ENCODE assay signal across 31 mouse cellular contexts in genomic region chr14:57861987-57862412, GRCm38 (mm10). TPM values are rescaled to one million over a fixed set of nuclear protein-coding genes. Genes with fewer than 3 reads are reported as not detected.
DNase-seq lines count a peak whose midpoint lies in the region; ATAC-seq and TF ChIP-seq lines count a peak whose summit lies in the region.
"Had no signal": no experiment of that assay in that cellular context is flagged by ENCODE, and none has a peak within 500 bp of the region (broad histone marks: within the 10 kb centered on the region; RNA-seq: fewer than 3 reads in every experiment).

No protein-coding gene starts in this region.

- WGBS in liver, postnatal 0 days (ENCODE audit: insufficient replicate concordance) = 70% methylated on average over 4 of the region's 4 CpGs
- WGBS in kidney, adult 2 months = 88% methylated on average over 4 of the region's 4 CpGs

- no peaks in the 10 kb centered on the region for H3K27me3 ChIP-seq in ES-Bruce4 (ENCODE audit: control insufficient read depth, insufficient read depth, low read length, poor library complexity, severe bottlenecking)
- H3K27me3 ChIP-seq in liver, postnatal 0 days (ENCODE audit: insufficient read depth, low read length) = no peaks in the 10 kb centered on the region
- H3K27me3 ChIP-seq in kidney, adult 2 months (replicated peaks; ENCODE audit: control insufficient read depth, insufficient read depth, low read length) = no peaks in the 10 kb centered on the region
- H3K27me3 ChIP-seq: embryonic facial prominence, embryonic 12.5 days; hindbrain, embryonic 13.5 days; midbrain, embryonic 15.5 days had no signal

- H3K9me3 ChIP-seq in ES-Bruce4 (replicated peaks; ENCODE audit: control insufficient read depth, insufficient read depth, low read length, poor library complexity, severe bottlenecking) = no peaks in the 10 kb centered on the region
- H3K9me3 ChIP-seq in liver, postnatal 0 days (ENCODE audit: low read length) = no peaks in the 10 kb centered on the region
- H3K9me3 ChIP-seq: embryonic facial prominence, embryonic 12.5 days; hindbrain, embryonic 13.5 days; midbrain, embryonic 10.5 days; midbrain, embryonic 15.5 days had no signal

- DNase-seq in A20 (ENCODE audit: low read depth, low spot score) (peak; percentile 64), MEL-GATA-1-ER (ENCODE audit: extremely low read depth, low read depth) (peak; percentile 88)
- no peak for DNase-seq in liver, postnatal 0 days
- no peak for DNase-seq in urinary bladder, adult 18-20 months (ENCODE audit: low spot score in 2 of 2)
- no peak for DNase-seq in kidney, adult 2 months
- DNase-seq in kidney, adult 8-10 months = no peak
- DNase-seq: adrenal gland, adult 8-10 months; cerebellum, adult 11 months; cerebellum, adult 9-10 months; cerebellum, postnatal 36 days; embryo, embryonic 11 days; gastrocnemius, postnatal 25 days; heart, adult 18-20 months; heart, postnatal 4 days; kidney, postnatal 36 days; layer of hippocampus, postnatal 36 days; left cerebral cortex, postnatal 4 days; lung, postnatal 10 days; spleen, adult 18-20 months; thymus, adult 18-20 months; thymus, postnatal 25 days had no signal

- H3K9ac ChIP-seq in ES-Bruce4 (ENCODE audit: low read depth, poor library complexity, severe bottlenecking) = peak overlapping the region; percentile 67
- no peak overlapping the region for H3K9ac ChIP-seq in liver, postnatal 0 days (replicated peaks)
- H3K9ac ChIP-seq: embryonic facial prominence, embryonic 12.5 days; hindbrain, embryonic 13.5 days; midbrain, embryonic 15.5 days had no signal

- no peak for TF ChIP-seq POLR2A in ES-Bruce4 (IDR thresholded peaks at IDR 0.05; ENCODE audit: insufficient read depth, low read length)
- TF ChIP-seq POLR2A in kidney, adult 2 months (IDR thresholded peaks at IDR 0.05; ENCODE audit: low read depth, low read length) = no peak

- H3K27ac ChIP-seq in ES-Bruce4 (ENCODE audit: insufficient read depth, low read length) = peak overlapping the region; percentile 80
- H3K27ac ChIP-seq in liver, postnatal 0 days (ENCODE audit: low read depth) = no peak overlapping the region
- H3K27ac ChIP-seq in kidney, adult 2 months (ENCODE audit: insufficient read depth, low read depth, low read length) = no peak overlapping the region
- H3K27ac ChIP-seq: embryonic facial prominence, embryonic 12.5 days; hindbrain, embryonic 13.5 days; macrophage; midbrain, embryonic 10.5 days; midbrain, embryonic 15.5 days; stomach, postnatal 0 days had no signal

- TF ChIP-seq CTCF in ES-Bruce4 (IDR thresholded peaks at IDR 0.05; ENCODE audit: low read depth, low read length) = no peak
- TF ChIP-seq CTCF in liver, postnatal 0 days (IDR thresholded peaks at IDR 0.05; ENCODE audit: low read depth) = no peak
- no peak for TF ChIP-seq CTCF in kidney, adult 2 months (conservative IDR thresholded peaks at IDR 0.05; ENCODE audit: insufficient read depth, insufficient read length, low read depth, low read length)

- peak overlapping the region; percentile 38 for H3K4me3 ChIP-seq in ES-Bruce4 (ENCODE audit: low read depth, low read length)
- no peak overlapping the region for H3K4me3 ChIP-seq in liver, postnatal 0 days (ENCODE audit: low read depth, low read length)
- no peak overlapping the region for H3K4me3 ChIP-seq in kidney, adult 2 months (ENCODE audit: insufficient read depth, low read depth, low read length)
- H3K4me3 ChIP-seq: embryonic facial prominence, embryonic 12.5 days; hindbrain, embryonic 13.5 days; midbrain, embryonic 10.5 days; midbrain, embryonic 15.5 days had no signal

- H3K4me2 ChIP-seq in liver, postnatal 0 days (ENCODE audit: low read depth, low read length) = no peak overlapping the region
- H3K4me2 ChIP-seq: embryonic facial prominence, embryonic 12.5 days; heart, embryonic 11.5 days; hindbrain, embryonic 13.5 days; midbrain, embryonic 15.5 days had no signal

- TF ChIP-seq EP300 in ES-Bruce4 (IDR thresholded peaks at IDR 0.05; ENCODE audit: insufficient read depth, low read depth, low read length) = no peak
- TF ChIP-seq EP300 in liver, postnatal 0 days (IDR thresholded peaks at IDR 0.05; ENCODE audit: low read depth) = no peak

- peaks cover 2% of the 10 kb centered on the region for H3K4me1 ChIP-seq in ES-Bruce4 (ENCODE audit: control insufficient read depth, insufficient read depth, low read length)
- no peaks in the 10 kb centered on the region for H3K4me1 ChIP-seq in liver, postnatal 0 days (ENCODE audit: insufficient read depth)
- H3K4me1 ChIP-seq in kidney, adult 2 months (ENCODE audit: control insufficient read depth, insufficient read depth, low read length) = no peaks in the 10 kb centered on the region
- H3K4me1 ChIP-seq: embryonic facial prominence, embryonic 12.5 days; hindbrain, embryonic 13.5 days; midbrain, embryonic 10.5 days; midbrain, embryonic 15.5 days had no signal

- H3K36me3 ChIP-seq in ES-Bruce4 (ENCODE audit: control insufficient read depth, insufficient read depth, low read length, poor library complexity, severe bottlenecking) = peaks cover 6% of the 10 kb centered on the region
- H3K36me3 ChIP-seq in liver, postnatal 0 days (replicated peaks; ENCODE audit: insufficient read depth, low read length) = peaks cover 6% of the 10 kb centered on the region; the same call in 1 of the 2 replicates
- no peaks in the 10 kb centered on the region; the same call in 1 of the 2 replicates for H3K36me3 ChIP-seq in kidney, adult 2 months (ENCODE audit: control insufficient read depth, insufficient read depth, low read length)

- peak; percentile 77 for ATAC-seq in liver, postnatal 0 days
- ATAC-seq: forebrain, embryonic 14.5 days; intestine, embryonic 16.5 days; midbrain, embryonic 15.5 days had no signal

RNA-seq across cellular contexts. Expression of gene Zdhhc20, which starts 28.1 kb away (rescaled TPM):
- 42.0 and 51.5 TPM in 2 replicates for polyA plus RNA-seq in ES-Bruce4 (2011; ENCODE audit: insufficient read depth, insufficient read length, low read depth, missing spikeins)
- 10.0 and 12.9 TPM in 2 replicates for polyA plus RNA-seq in liver, postnatal 0 days (2015; fragmentation: Nextera tagmentation; extraction: Ambion mirVana)
- 2.6 and 3.7 TPM in 2 replicates for polyA plus RNA-seq in kidney, adult 2 months (2012; rRNA removed)

RNA-seq across cellular contexts. Expression of gene Mrpl57, which starts 36.0 kb away (rescaled TPM):
- 72.3 and 76.0 TPM in 2 replicates for polyA plus RNA-seq in ES-Bruce4 (2011; ENCODE audit: insufficient read depth, insufficient read length, low read depth, missing spikeins)
- 160 and 163 TPM in 2 replicates for polyA plus RNA-seq in liver, postnatal 0 days (2015; fragmentation: Nextera tagmentation; extraction: Ambion mirVana)
- 72.7 and 81.0 TPM in 2 replicates for polyA plus RNA-seq in kidney, adult 2 months (2012; rRNA removed)

RNA-seq across cellular contexts. Expression of gene Ska3, which starts 36.0 kb away (rescaled TPM):
- 51.8 and 64.1 TPM in 2 replicates for polyA plus RNA-seq in ES-Bruce4 (2011; ENCODE audit: insufficient read depth, insufficient read length, low read depth, missing spikeins)
- 5.5 and 7.0 TPM in 2 replicates for polyA plus RNA-seq in liver, postnatal 0 days (2015; fragmentation: Nextera tagmentation; extraction: Ambion mirVana)
- polyA plus RNA-seq in kidney, adult 2 months (2012; rRNA removed) = 0.09 and 0.15 TPM in 2 replicates

Comparison
In these comparisons a context has a peak if more than half of its experiments do, and no peak if none do; other contexts are left out.
1. DNase-seq: peak in A20 (single experiment) and MEL-GATA-1-ER (single experiment); none in liver, postnatal 0 days (single experiment), urinary bladder, adult 18-20 months (0 of 2), kidney, adult 2 months (single experiment) and kidney, adult 8-10 months (0 of 2).